17 mouse cellular contexts compared by ENCODE assay signal in genomic region chr3:131586818-131587217, GRCm38 (mm10). TPM values are rescaled to one million over a fixed set of nuclear protein-coding genes. Genes with fewer than 3 reads are reported as not detected.
A peak's percentile ranks its signal among the peaks of the same experiment; 100 is the strongest.
DNase-seq lines count a peak whose midpoint lies in the region; ATAC-seq and TF ChIP-seq lines count a peak whose summit lies in the region.
"Had no signal": no experiment of that assay in that cellular context is flagged by ENCODE, and none has a peak within 500 bp of the region (broad histone marks: within the 10 kb centered on the region; RNA-seq: fewer than 3 reads in every experiment).

No protein-coding gene starts in this region.

- peak; percentile 16 for DNase-seq in adrenal gland, postnatal 14 days
- DNase-seq in adrenal gland, postnatal 25 days = no peak
- DNase-seq in layer of hippocampus, adult 2 months (ENCODE audit: low spot score in 2 of 2) = no peak
- no peak for DNase-seq in layer of hippocampus, adult 9-10 months (ENCODE audit: low spot score)
- peak; percentile 18 for DNase-seq in thymus, postnatal 4 days
- DNase-seq in thymus, postnatal 14 days = no peak
- no peak for DNase-seq in spleen, postnatal 36 days (ENCODE audit: low spot score in 2 of 2)
- DNase-seq: cerebellum, adult 18-20 months; gastrocnemius, postnatal 10 days; heart, postnatal 36 days; kidney, adult 11 months; lung, postnatal 36 days; right cerebral cortex, postnatal 14 days had no signal

- TF ChIP-seq CTCF in layer of hippocampus, adult 2 months (conservative IDR thresholded peaks at IDR 0.05) = peak; percentile 58

- no peak for ATAC-seq in frontal cortex, adult (ENCODE audit: low TSS enrichment)

- H3K4me3 ChIP-seq in layer of hippocampus, adult 2 months = no peak overlapping the region
- H3K4me3 ChIP-seq: forebrain, embryonic 12.5 days; heart, embryonic 10.5 days; limb, embryonic 15.5 days had no signal

- no peak overlapping the region for H3K27ac ChIP-seq in layer of hippocampus, adult 2 months
- H3K27ac ChIP-seq: forebrain, embryonic 12.5 days; heart, embryonic 10.5 days; limb, embryonic 15.5 days had no signal

RNA-seq across cellular contexts. Expression of gene Papss1, which starts 22.2 kb away (rescaled TPM):
- total RNA-seq in adrenal gland, postnatal 14 days (2021) = 43.6 and 45.1 TPM in 2 replicates
- total RNA-seq in adrenal gland, postnatal 25 days (2021) = 59.4 and 74.9 TPM in 2 replicates
- 10 to 100 TPM; 69.9 to 71.0 TPM for total RNA-seq in layer of hippocampus, adult 2 months (2021)

Comparison
In these comparisons a context has a peak if more than half of its experiments do, and no peak if none do; other contexts are left out.
1. DNase-seq: peak in adrenal gland, postnatal 14 days (single experiment) and thymus, postnatal 4 days (single experiment); none in adrenal gland, postnatal 25 days (single experiment), layer of hippocampus, adult 2 months (0 of 2), layer of hippocampus, adult 9-10 months (single experiment), thymus, postnatal 14 days (single experiment) and spleen, postnatal 36 days (0 of 2).